Mouse (Mus musculus): Measurements from ENCODE around the gene Arl6ip4.

GRCm38 (mm10) chr5:124103020-124103419 is 12.9 kb upstream of the Arl6ip4 start:
- TF ChIP-seq CTCF (IDR thresholded peaks at IDR 0.05; ENCODE audit: low read depth, low read length) (no peak), POLR2A (IDR thresholded peaks at IDR 0.05; ENCODE audit: borderline replicate concordance, low read depth, low read length) (no peak)
